Mouse (Mus musculus) cerebellum, adult 9-10 months (tissue): ENCODE data around the gene Fdx1.
A peak's percentile ranks its signal among the peaks of the same experiment; 100 is the strongest.

Experiments used
- DNase-seq: peaks from one replicate; pipeline ENCODE4 v3.0.0; 2022

The Fdx1 gene

GRCm38 (mm10) chr9:51961190-51961909 is 2.0 kb downstream of the Fdx1 start:
- DNase-seq, result no peak

- DNase-seq, result no peak
Observed at GRCm38 (mm10) chr9:51960331-51960730, 3.0 kb downstream of the Fdx1 start.

- DNase-seq, result no peak
Observed at GRCm38 (mm10) chr9:51958981-51959380, 4.4 kb downstream of the Fdx1 start.

DNA sequence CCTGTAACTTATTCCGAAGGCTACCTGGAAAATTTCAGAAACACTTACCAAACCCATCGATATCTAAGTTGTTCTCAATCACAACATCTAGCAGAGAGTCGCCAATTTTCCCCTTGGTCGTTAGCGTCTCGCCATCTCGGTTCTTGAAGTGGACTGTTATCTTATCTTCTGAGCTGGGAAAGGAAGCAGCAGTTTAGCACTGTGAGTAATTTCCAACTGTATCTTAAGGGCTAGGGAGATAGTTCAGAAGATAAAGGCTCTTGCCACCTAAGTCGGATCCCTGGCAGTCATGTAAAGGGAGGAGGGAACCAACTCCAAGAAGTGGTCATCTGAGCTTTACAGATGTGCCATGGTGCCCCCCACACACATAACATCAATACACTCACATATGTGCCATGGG is 6.3 kb downstream of the Fdx1 start:
- DNase-seq, result no peak

- no peak for DNase-seq
Observed at GRCm38 (mm10) chr9:51956484-51956883, 6.9 kb downstream of the Fdx1 start.

DNA sequence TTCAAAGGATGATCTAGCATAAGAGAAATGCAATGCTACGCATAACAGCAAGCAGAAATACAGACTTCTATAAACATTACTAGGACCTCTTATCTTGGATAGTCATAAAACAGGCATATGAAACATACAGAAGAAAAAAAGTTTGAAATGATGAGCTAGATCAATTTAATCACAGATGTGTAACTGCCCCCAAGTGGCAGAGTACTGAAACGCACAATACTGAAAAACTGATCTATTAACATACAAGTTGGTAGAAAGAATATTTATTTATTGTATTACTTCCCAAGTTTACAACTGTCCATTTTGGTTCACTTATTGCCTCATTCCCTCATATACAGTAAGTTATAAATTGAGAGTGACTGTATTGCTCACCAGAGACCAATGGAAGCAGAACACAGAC is 12.0 kb downstream of the Fdx1 start:
- DNase-seq, result peak; percentile 15

- no peak for DNase-seq
Observed at GRCm38 (mm10) chr9:51950667-51951066, 12.7 kb downstream of the Fdx1 start.

- DNase-seq, result no peak
Observed at GRCm38 (mm10) chr9:51950225-51950624, 13.1 kb downstream of the Fdx1 start.

DNA sequence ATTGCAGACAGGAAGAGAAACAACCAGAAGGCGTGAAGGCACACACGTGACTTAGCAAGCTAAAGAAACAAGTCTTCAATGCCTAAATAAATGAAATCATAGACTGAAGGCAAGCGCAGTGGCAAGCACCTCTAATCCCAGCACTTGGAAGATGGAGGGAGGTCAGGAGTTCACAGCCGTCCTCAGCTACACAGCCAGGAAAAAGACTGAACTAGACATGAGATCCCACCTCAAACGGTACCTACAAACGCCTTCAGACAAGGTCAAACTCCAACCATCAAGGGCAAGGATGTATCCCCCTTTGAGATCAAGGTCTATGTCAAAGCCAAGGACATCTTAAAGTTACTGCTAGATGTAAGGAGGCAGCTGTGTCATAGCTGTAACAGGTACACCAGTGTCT is 19.4 kb downstream of the Fdx1 start:
- DNase-seq, result no peak

- DNase-seq, result no peak
Observed at GRCm38 (mm10) chr9:51934641-51935040, 28.7 kb downstream of the Fdx1 start.

GRCm38 (mm10) chr9:51931997-51932396 is 31.4 kb downstream of the Fdx1 start:
- no peak for DNase-seq

- DNase-seq, result no peak
Observed at GRCm38 (mm10) chr9:51931054-51931690, 32.2 kb downstream of the Fdx1 start.

GRCm38 (mm10) chr9:51929972-51930371 is 33.4 kb downstream of the Fdx1 start:
- no peak for DNase-seq

GRCm38 (mm10) chr9:51928659-51929058 is 34.7 kb downstream of the Fdx1 start:
- DNase-seq, result no peak

DNA sequence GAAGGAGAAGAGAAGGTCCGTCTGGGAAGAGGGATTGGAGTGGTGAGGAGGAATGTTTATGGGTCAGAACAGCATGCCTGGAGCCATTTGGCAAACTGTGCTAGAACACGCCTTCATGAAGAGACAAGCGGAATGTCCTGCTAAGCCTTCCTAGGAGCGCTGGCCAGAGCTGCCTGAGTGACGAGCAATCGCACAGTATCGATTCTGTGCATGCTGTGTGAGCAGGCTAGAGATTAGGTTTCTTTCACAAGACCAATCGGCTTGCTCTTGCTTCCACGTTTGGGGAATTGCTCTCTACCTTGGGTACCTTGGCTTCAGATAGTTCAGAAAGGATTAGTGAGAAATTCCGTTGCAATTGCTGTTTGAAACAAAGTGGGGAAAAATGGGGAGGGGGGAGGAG is 35.2 kb downstream of the Fdx1 start:
- no peak for DNase-seq

GRCm38 (mm10) chr9:51927680-51928079 is 35.7 kb downstream of the Fdx1 start:
- DNase-seq, result no peak

DNA sequence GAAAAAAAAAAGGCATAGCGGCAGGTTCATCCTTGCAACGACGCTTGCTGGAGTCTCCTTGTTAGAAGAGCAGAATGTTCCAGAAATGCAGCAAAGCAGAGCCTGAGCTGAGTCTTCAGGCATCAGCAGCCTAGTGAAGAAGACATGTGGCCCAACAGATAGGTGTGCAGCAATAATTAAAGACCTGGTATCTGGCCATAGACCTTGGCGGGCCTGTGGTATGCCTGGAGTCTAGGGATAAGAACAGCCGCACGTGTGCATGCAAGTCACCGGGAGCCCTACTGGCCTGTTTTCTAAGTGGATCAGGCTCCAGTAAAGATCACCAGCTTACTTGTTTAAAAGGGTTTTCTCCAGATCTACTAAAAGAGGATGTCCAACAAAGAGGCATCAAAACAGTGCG is 36.7 kb downstream of the Fdx1 start:
- no peak for DNase-seq

DNA sequence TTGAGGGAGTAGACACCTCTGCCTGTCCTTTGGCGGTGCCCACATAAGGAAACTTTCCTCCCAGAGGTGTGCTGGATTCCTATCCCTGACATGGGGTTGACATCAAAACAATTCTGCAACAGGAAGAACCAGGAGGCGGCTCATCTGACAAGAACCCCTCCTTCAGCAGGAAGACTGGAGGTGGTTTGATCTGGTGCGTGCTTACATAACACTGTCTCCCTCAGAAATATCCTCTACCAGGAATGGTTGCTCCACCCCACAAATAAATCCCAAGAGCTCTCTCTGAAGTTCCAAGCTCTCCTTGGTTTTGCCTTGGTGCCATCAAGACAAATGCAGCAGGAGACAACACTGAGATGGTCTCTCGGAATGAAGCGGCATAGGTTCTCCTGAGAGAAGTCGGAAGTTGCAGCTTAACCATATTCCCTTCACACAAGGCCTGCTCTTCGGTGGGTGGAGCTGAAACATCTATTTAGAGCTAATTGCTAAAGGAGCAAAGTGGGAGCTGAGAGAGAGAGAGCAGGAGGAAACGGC is 38.7 kb downstream of the Fdx1 start:
- DNase-seq, result no peak

DNA sequence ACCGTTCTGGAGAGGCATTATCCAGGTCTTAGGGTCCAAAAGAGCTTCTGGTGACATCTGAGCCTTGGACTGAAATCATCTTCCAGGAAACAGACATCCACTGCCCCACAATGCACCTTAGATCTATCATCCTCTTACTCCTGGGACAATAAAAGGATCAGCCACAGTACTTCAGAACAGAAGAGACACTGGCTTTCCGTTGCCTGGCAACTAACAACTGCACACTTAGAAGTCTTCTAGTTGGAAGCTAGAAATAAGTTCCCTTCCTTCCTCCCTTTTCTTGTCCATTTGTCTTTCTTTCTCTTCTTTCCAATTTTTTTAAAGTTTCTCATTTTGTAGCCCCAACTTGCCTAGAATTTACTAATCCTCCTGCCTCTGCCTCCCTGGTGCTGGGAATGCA is 40.6 kb downstream of the Fdx1 start:
- no peak for DNase-seq

DNA sequence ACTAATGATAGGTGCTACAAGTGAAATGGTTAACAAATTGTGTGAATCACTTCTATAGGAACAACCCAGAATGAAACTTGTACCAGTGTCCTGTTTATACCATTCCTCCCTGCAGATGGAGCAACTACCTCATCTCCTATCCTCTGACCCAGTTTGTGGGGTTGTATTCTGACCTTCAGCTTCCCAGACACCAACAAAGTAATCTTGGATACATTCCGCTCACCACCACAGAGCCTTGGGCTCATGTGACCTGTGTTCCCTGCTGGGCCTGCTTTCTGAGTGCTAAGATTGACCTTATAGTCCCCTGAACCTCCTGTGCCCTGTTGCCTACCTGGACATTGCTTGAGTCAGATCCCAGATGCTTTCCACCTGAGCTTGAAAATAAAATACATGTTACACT is 47.8 kb downstream of the Fdx1 start:
- DNase-seq, result no peak

GRCm38 (mm10) chr9:51914481-51915120 is 48.8 kb downstream of the Fdx1 start:
- no peak for DNase-seq

DNA sequence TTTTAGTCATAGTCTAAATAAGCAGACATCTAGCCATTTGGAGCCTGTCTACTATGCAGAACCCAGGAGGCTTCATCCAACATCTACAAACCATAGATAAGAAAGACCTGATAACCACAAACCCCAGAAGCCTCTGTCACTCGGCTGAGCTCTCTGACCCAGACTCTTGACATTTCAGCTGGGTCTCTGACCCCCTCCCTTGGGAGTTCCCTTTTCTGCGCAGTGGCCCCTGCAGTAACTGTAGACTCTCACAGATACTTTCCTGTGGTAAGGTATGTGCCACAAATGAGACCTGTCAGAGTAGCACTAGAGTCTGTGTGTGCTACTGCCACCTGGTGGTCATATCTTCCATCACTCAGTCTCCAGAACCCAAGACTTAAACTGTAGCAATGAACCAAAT is 54.5 kb downstream of the Fdx1 start:
- DNase-seq, result peak; percentile 71

DNA sequence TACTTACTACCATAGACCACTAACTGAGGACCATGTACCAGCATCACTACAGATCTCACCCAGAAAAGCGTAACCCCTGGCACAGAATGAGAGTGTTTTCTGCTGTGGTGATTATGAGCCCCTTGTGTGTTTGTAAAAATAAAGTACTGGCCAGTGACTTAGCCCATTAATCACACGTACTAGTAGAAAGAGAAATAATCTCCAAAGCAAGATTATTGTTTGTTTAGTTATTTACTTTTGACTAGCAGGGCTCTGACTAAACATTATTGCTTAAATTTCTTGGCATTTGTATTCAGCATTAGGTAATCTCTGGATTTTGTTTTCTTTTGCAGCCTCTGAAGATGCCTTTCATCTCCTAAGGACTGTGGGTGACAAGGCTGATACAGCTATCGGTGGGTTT is 55.1 kb downstream of the Fdx1 start:
- DNase-seq, result no peak

DNA sequence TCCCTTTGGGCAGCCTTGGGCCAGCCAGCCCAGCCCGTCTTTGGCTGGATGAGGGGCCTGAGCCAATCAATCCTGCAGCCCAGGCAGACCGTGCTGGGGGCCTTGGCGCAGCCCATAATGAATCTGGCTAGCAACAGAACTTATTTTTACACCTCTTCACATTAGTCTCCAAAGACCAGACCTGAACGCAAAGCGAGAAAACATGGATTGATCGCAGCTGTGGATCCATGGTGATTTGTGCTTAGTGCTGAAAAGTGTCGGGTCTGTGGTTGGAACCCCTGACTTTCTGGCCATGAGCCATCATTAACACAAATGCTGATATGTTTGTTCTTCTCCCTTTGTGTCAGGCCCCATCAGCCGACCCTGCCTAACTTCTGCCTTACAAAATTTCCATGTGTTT is 56.4 kb downstream of the Fdx1 start:
- no peak for DNase-seq
